Mouse (Mus musculus): ENCODE data around the gene Kif6. TPM values are rescaled to one million over a fixed set of nuclear protein-coding genes. Genes with fewer than 3 reads are reported as not detected.
A peak's percentile ranks its signal among the peaks of the same experiment; 100 is the strongest.

Gene Kif6
- polyA plus RNA-seq, 1 experiment from 2014 or later = 1.5 TPM

DNA sequence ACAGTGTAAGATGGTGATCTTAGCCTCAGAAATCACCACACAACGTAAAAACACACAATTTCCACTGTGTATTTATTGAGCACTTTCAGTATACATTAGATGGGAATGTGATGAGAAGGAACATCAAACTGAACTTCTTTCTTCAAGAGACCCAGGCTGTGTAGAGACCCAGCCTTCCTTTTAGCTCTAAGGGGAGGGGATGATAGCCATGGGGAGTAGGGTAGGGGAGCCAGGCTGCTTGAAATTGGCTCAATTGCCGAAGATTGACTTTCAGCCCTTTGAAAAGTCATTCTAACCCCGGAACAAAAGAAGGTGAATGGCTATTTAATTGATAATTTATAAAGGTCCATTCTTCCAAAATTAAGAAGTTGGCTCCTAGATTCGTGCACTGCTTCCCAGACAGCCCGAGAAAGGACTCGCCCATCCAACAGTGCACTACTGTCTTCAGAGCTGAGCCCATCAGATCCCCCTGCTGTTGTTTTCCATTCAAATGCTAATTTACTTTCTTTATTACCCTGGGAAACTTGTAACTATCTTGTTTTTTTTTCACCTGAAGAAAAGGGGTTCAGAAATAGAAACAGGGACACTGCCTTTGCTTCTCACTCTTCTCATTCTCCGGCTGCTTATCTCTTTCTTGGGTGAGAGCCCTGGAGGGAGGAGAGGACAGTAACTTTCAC lies 7.4 kb upstream of the Kif6 start:
- H3K4me1 ChIP-seq (ENCODE audit: insufficient read depth, low read depth, low read length) = no peaks in the 10 kb centered on the region
- H3K36me3 ChIP-seq (ENCODE audit: insufficient read depth, low read length) = no peaks in the 10 kb centered on the region
- DNase-seq (ENCODE audit: low spot score) (no peak), ATAC-seq (no peak)
- no peaks in the 10 kb centered on the region for H3K27me3 ChIP-seq (replicated peaks; ENCODE audit: insufficient read depth, low read length)
- no peak overlapping the region for H3K27ac ChIP-seq (ENCODE audit: low read length)
- whole genome bisulfite sequencing = 74% methylated on average over 7 of the region's 7 CpGs
- no peak overlapping the region for H3K4me2 ChIP-seq (replicated peaks; ENCODE audit: low read depth, low read length)
- H3K4me3 ChIP-seq (ENCODE audit: low read depth, low read length) = no peak overlapping the region
- H3K9me3 ChIP-seq (ENCODE audit: low read length) = no peaks in the 10 kb centered on the region
- TF ChIP-seq CTCF (IDR thresholded peaks at IDR 0.05) = no peak
- no peak for TF ChIP-seq EP300 (IDR thresholded peaks at IDR 0.05)
- H3K9ac ChIP-seq (replicated peaks; ENCODE audit: low read depth) = no peak overlapping the region

GRCm38 (mm10) chr17:49610296-49610695 lies 4.6 kb upstream of the Kif6 start:
- H3K27ac ChIP-seq (ENCODE audit: low read length) = no peak overlapping the region
- TF ChIP-seq CTCF (IDR thresholded peaks at IDR 0.05) (no peak), EP300 (IDR thresholded peaks at IDR 0.05) (no peak)

DNA sequence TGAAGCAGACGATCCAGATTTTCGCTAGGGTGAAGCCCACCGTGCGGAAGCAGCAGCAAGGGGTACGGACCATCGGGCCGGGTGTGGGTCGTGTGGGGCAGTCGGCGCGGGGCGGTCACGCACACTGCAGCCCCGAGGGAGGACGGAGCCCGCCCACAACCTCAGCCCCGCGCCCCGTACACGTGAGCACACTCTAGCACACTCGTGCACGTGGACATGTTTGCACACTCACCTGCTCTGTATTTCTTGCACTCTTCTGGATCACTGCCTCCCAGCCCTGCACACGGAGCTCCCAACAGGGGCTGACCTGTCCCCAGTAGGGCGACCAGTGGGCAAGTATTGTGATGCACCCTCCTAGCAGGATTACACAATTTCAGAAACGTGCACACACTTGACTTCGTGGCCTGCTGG lies 310 bp downstream of the Kif6 start:
- Histone ChIP-seq H3K9ac (replicated peaks; ENCODE audit: low read depth) (no peak overlapping the region; the same call in 1 of the 2 replicates), H3K9me3 (ENCODE audit: low read length) (no peaks in the 10 kb centered on the region), H3K27me3 (replicated peaks; ENCODE audit: insufficient read depth, low read length) (no peaks in the 10 kb centered on the region), H3K4me2 (replicated peaks; ENCODE audit: low read depth, low read length) (peak overlapping the region; percentile 87), H3K27ac (ENCODE audit: low read length) (no peak overlapping the region), H3K4me1 (ENCODE audit: insufficient read depth, low read depth, low read length) (no peaks in the 10 kb centered on the region; the same call in 1 of the 2 replicates), H3K4me3 (ENCODE audit: low read depth, low read length) (peak overlapping the region; percentile 37), H3K36me3 (ENCODE audit: insufficient read depth, low read length) (no peaks in the 10 kb centered on the region)
- 1% methylated on average over 25 of the region's 26 CpGs for WGBS
- ATAC-seq (peak; percentile 72), DNase-seq (ENCODE audit: low spot score) (no peak)
- TF ChIP-seq EP300 (IDR thresholded peaks at IDR 0.05) = no peak
- TF ChIP-seq CTCF (IDR thresholded peaks at IDR 0.05) = no peak; the same call in 1 of the 2 replicates

More at GRCm38 (mm10) chr17:49610296-49610695, 4.6 kb upstream of the Kif6 start:
- Histone ChIP-seq H3K9ac (replicated peaks; ENCODE audit: low read depth) (no peak overlapping the region), H3K9me3 (ENCODE audit: low read length) (no peaks in the 10 kb centered on the region), H3K36me3 (ENCODE audit: insufficient read depth, low read length) (no peaks in the 10 kb centered on the region), H3K4me1 (ENCODE audit: insufficient read depth, low read depth, low read length) (no peaks in the 10 kb centered on the region; the same call in 1 of the 2 replicates), H3K27me3 (replicated peaks; ENCODE audit: insufficient read depth, low read length) (no peaks in the 10 kb centered on the region), H3K4me2 (replicated peaks; ENCODE audit: low read depth, low read length) (no peak overlapping the region), H3K4me3 (ENCODE audit: low read depth, low read length) (no peak overlapping the region)
- DNase-seq (ENCODE audit: low spot score) (no peak), ATAC-seq (no peak)
- 49% methylated on average over 8 of the region's 8 CpGs for WGBS

GRCm38 (mm10) chr17:49624572-49624971 lies 9.6 kb downstream of the Kif6 start:
- TF ChIP-seq EP300 (IDR thresholded peaks at IDR 0.05) (no peak), CTCF (IDR thresholded peaks at IDR 0.05) (no peak)
- WGBS = 75% methylated on average over 9 of the region's 9 CpGs
- no peak overlapping the region for H3K4me2 ChIP-seq (replicated peaks; ENCODE audit: low read depth, low read length)
- no peaks in the 10 kb centered on the region for H3K4me1 ChIP-seq (ENCODE audit: insufficient read depth, low read depth, low read length)
- ATAC-seq (no peak), DNase-seq (ENCODE audit: low spot score) (no peak)
- H3K4me3 ChIP-seq (ENCODE audit: low read depth, low read length) = no peak overlapping the region
- no peak overlapping the region for H3K27ac ChIP-seq (ENCODE audit: low read length)
- H3K36me3 ChIP-seq (ENCODE audit: insufficient read depth, low read length) = no peaks in the 10 kb centered on the region
- H3K9ac ChIP-seq (replicated peaks; ENCODE audit: low read depth) = no peak overlapping the region
- no peaks in the 10 kb centered on the region for H3K9me3 ChIP-seq (ENCODE audit: low read length)
- H3K27me3 ChIP-seq (replicated peaks; ENCODE audit: insufficient read depth, low read length) = no peaks in the 10 kb centered on the region

DNA sequence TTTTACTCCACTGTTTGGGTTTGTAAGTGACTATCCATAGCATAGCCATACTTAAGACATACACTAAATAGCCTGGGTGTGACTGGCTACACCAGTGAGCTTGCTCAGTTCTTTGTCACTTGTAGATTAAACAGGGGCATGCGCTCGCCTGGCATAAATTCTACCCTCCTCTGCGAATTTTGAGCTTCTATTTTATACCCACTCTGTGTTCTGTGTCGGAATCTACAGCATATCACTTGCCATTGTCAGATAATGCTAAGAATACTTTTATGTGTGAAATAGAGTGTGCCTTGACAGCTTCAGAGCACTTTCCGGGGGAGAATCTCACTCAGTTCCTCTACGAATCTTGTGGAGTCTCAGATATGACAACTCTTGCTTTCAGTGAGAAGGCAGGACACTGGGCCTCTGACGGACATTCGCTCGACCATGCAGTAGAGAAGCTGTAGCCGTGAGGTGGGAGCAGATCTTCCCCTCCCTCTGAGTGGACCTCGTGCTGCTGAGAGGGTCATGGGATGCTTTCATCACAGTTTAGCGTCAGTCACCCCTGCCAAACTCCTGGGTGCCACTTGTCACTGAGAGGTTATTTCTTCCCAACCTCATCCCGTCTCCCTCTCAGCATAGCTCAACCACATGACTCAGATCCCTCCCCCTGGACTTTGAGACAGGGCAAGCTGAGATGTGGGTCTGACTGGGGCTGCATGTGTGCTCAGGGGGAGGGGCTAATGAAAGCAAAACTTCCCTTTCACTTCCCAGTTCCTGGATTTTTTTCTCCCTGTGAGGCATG lies 12.3 kb downstream of the Kif6 start:
- Histone ChIP-seq H3K4me1 (ENCODE audit: insufficient read depth, low read depth, low read length) (no peaks in the 10 kb centered on the region), H3K27me3 (replicated peaks; ENCODE audit: insufficient read depth, low read length) (no peaks in the 10 kb centered on the region), H3K27ac (ENCODE audit: low read length) (no peak overlapping the region), H3K9me3 (ENCODE audit: low read length) (no peaks in the 10 kb centered on the region), H3K36me3 (ENCODE audit: insufficient read depth, low read length) (no peaks in the 10 kb centered on the region), H3K9ac (replicated peaks; ENCODE audit: low read depth) (no peak overlapping the region), H3K4me2 (replicated peaks; ENCODE audit: low read depth, low read length) (no peak overlapping the region), H3K4me3 (ENCODE audit: low read depth, low read length) (no peak overlapping the region)
- peak; percentile 42 for DNase-seq (ENCODE audit: low spot score)
- peak; percentile 71 for ATAC-seq
- TF ChIP-seq EP300 (IDR thresholded peaks at IDR 0.05) (no peak), CTCF (IDR thresholded peaks at IDR 0.05) (no peak)
- WGBS = 68% methylated on average over 13 of the region's 13 CpGs

- TF ChIP-seq EP300 (IDR thresholded peaks at IDR 0.05) = no peak
- peak; percentile 48 for TF ChIP-seq CTCF (IDR thresholded peaks at IDR 0.05)
- no peaks in the 10 kb centered on the region for H3K9me3 ChIP-seq (ENCODE audit: low read length)
- ATAC-seq (no peak), DNase-seq (ENCODE audit: low spot score) (no peak)
- no peaks in the 10 kb centered on the region for H3K4me1 ChIP-seq (ENCODE audit: insufficient read depth, low read depth, low read length)
- H3K4me2 ChIP-seq (replicated peaks; ENCODE audit: low read depth, low read length) = no peak overlapping the region
- WGBS = 88% methylated on average over 8 of the region's 8 CpGs
- H3K9ac ChIP-seq (replicated peaks; ENCODE audit: low read depth) = no peak overlapping the region
- H3K36me3 ChIP-seq (ENCODE audit: insufficient read depth, low read length) = no peaks in the 10 kb centered on the region
- no peak overlapping the region for H3K27ac ChIP-seq (ENCODE audit: low read length)
- no peak overlapping the region for H3K4me3 ChIP-seq (ENCODE audit: low read depth, low read length)
- no peaks in the 10 kb centered on the region for H3K27me3 ChIP-seq (replicated peaks; ENCODE audit: insufficient read depth, low read length)
These were observed 13.9 kb downstream of the Kif6 start for GRCm38 (mm10) chr17:49628875-49629274.

Measured in lung, postnatal 0 days (tissue).